Comparison of ENCODE assay signal across 16 mouse cellular contexts in genomic region chr5:66703317-66704004, GRCm38 (mm10). TPM values are rescaled to one million over a fixed set of nuclear protein-coding genes. Genes with fewer than 3 reads are reported as not detected.
DNase-seq lines count a peak whose midpoint lies in the region; ATAC-seq and TF ChIP-seq lines count a peak whose summit lies in the region.
"Had no signal": no experiment of that assay in that cellular context is flagged by ENCODE, and none has a peak within 500 bp of the region (broad histone marks: within the 10 kb centered on the region; RNA-seq: fewer than 3 reads in every experiment).

No protein-coding gene starts in this region.

- H3K4me2 ChIP-seq in hindbrain, postnatal 0 days (ENCODE audit: low read depth, low read length): no peak overlapping the region
- no peak overlapping the region; the same call in 1 of the 2 replicates for H3K4me2 ChIP-seq in heart, postnatal 0 days (ENCODE audit: low read depth, low read length)
- no peak overlapping the region for H3K4me2 ChIP-seq in stomach, postnatal 0 days (replicated peaks; ENCODE audit: low read depth)
- H3K4me2 ChIP-seq: embryonic facial prominence, embryonic 15.5 days; forebrain, embryonic 15.5 days had no signal

- no peak overlapping the region for H3K9ac ChIP-seq in hindbrain, postnatal 0 days (replicated peaks; ENCODE audit: low read length)
- H3K9ac ChIP-seq in heart, postnatal 0 days (replicated peaks; ENCODE audit: low read depth, low read length): no peak overlapping the region
- H3K9ac ChIP-seq in stomach, postnatal 0 days (ENCODE audit: low read length): no peak overlapping the region
- H3K9ac ChIP-seq: embryonic facial prominence, embryonic 15.5 days; forebrain, embryonic 15.5 days had no signal

- TF ChIP-seq EP300 in heart, postnatal 0 days (IDR thresholded peaks at IDR 0.05; ENCODE audit: low read depth): no peak
- TF ChIP-seq EP300 in stomach, postnatal 0 days (optimal IDR thresholded peaks at IDR 0.05): no peak

- H3K4me3 ChIP-seq in hindbrain, embryonic 10.5 days: no peak overlapping the region
- no peak overlapping the region for H3K4me3 ChIP-seq in hindbrain, postnatal 0 days (ENCODE audit: low read length)
- H3K4me3 ChIP-seq in heart, postnatal 0 days (ENCODE audit: low read depth, low read length): no peak overlapping the region; the same call in 1 of the 2 replicates
- no peak overlapping the region for H3K4me3 ChIP-seq in stomach, postnatal 0 days (ENCODE audit: low read depth, low read length)
- H3K4me3 ChIP-seq: embryonic facial prominence, embryonic 15.5 days; forebrain, embryonic 15.5 days; megakaryocyte, embryonic 14.5 days; myocyte had no signal

- no peak for TF ChIP-seq CTCF in hindbrain, postnatal 0 days (IDR thresholded peaks at IDR 0.05; ENCODE audit: low read depth)
- no peak for TF ChIP-seq CTCF in heart, postnatal 0 days (IDR thresholded peaks at IDR 0.05; ENCODE audit: low read depth)
- TF ChIP-seq CTCF in stomach, postnatal 0 days (IDR thresholded peaks at IDR 0.05; ENCODE audit: low read depth): peak; percentile 7; the same call in 1 of the 2 replicates

- ATAC-seq in hindbrain, postnatal 0 days: no peak
- peak; percentile 76 for ATAC-seq in heart, postnatal 0 days (ENCODE audit: insufficient read depth, low read depth)
- peak; percentile 26; the same call in 1 of the 2 replicates for ATAC-seq in stomach, postnatal 0 days (ENCODE audit: low FRiP score, low TSS enrichment)
- ATAC-seq: forebrain, embryonic 15.5 days; hindbrain, embryonic 16.5 days had no signal

- no peaks in the 10 kb centered on the region for H3K27me3 ChIP-seq in hindbrain, embryonic 10.5 days (ENCODE audit: insufficient read depth, poor library complexity, severe bottlenecking)
- H3K27me3 ChIP-seq in hindbrain, postnatal 0 days (ENCODE audit: insufficient read depth, low read length): no peaks in the 10 kb centered on the region
- H3K27me3 ChIP-seq in heart, postnatal 0 days (ENCODE audit: control insufficient read depth, insufficient read depth, low read length): peaks cover 22% of the 10 kb centered on the region; the same call in 1 of the 2 replicates
- H3K27me3 ChIP-seq in stomach, postnatal 0 days (ENCODE audit: control insufficient read depth, insufficient read depth, low read length): no peaks in the 10 kb centered on the region
- H3K27me3 ChIP-seq: embryonic facial prominence, embryonic 15.5 days; forebrain, embryonic 15.5 days; megakaryocyte, embryonic 14.5 days had no signal

- no peaks in the 10 kb centered on the region for H3K36me3 ChIP-seq in hindbrain, embryonic 10.5 days
- no peaks in the 10 kb centered on the region for H3K36me3 ChIP-seq in hindbrain, postnatal 0 days (ENCODE audit: insufficient read depth, low read length)
- H3K36me3 ChIP-seq in heart, postnatal 0 days (replicated peaks; ENCODE audit: control insufficient read depth, insufficient read depth, low read length): no peaks in the 10 kb centered on the region
- no peaks in the 10 kb centered on the region for H3K36me3 ChIP-seq in stomach, postnatal 0 days (ENCODE audit: control insufficient read depth, insufficient read depth, low read length)
- H3K36me3 ChIP-seq: embryonic facial prominence, embryonic 15.5 days; forebrain, embryonic 15.5 days had no signal

- no peaks in the 10 kb centered on the region for H3K9me3 ChIP-seq in hindbrain, embryonic 10.5 days
- H3K9me3 ChIP-seq in hindbrain, postnatal 0 days (ENCODE audit: low read length): no peaks in the 10 kb centered on the region
- H3K9me3 ChIP-seq in heart, postnatal 0 days (replicated peaks; ENCODE audit: control insufficient read depth, low read length): no peaks in the 10 kb centered on the region
- no peaks in the 10 kb centered on the region for H3K9me3 ChIP-seq in stomach, postnatal 0 days (ENCODE audit: control insufficient read depth, low read length)
- H3K9me3 ChIP-seq: embryonic facial prominence, embryonic 15.5 days; forebrain, embryonic 15.5 days; megakaryocyte, embryonic 14.5 days had no signal

- peak overlapping the region; percentile 64; the same call in 1 of the 2 replicates for H3K27ac ChIP-seq in hindbrain, embryonic 10.5 days
- no peak overlapping the region for H3K27ac ChIP-seq in hindbrain, postnatal 0 days
- H3K27ac ChIP-seq in heart, postnatal 0 days (ENCODE audit: low read depth): no peak overlapping the region
- H3K27ac ChIP-seq in stomach, postnatal 0 days (replicated peaks): no peak overlapping the region
- H3K27ac ChIP-seq: embryonic facial prominence, embryonic 15.5 days; forebrain, embryonic 15.5 days had no signal

- WGBS in hindbrain, embryonic 10.5 days: 52% methylated on average over 10 of the region's 10 CpGs
- 52% methylated on average over 10 of the region's 10 CpGs for WGBS in hindbrain, postnatal 0 days
- 12% methylated on average over 10 of the region's 10 CpGs for WGBS in heart, postnatal 0 days
- WGBS in stomach, postnatal 0 days: 20% methylated on average over 10 of the region's 10 CpGs

- intact Hi-C loops in gastrocnemius, postnatal 14 days (cut with DNase I; ENCODE audit: low total_unique reads): no loop called here

- H3K4me1 ChIP-seq in hindbrain, embryonic 10.5 days (replicated peaks): peaks cover 21% of the 10 kb centered on the region
- no peaks in the 10 kb centered on the region for H3K4me1 ChIP-seq in hindbrain, postnatal 0 days (ENCODE audit: insufficient read depth, low read length)
- H3K4me1 ChIP-seq in heart, postnatal 0 days (ENCODE audit: control insufficient read depth, insufficient read depth): no peaks in the 10 kb centered on the region; the same call in 1 of the 2 replicates
- no peaks in the 10 kb centered on the region for H3K4me1 ChIP-seq in stomach, postnatal 0 days (replicated peaks; ENCODE audit: control insufficient read depth, insufficient read depth)
- H3K4me1 ChIP-seq: forebrain, embryonic 15.5 days; megakaryocyte, embryonic 14.5 days had no signal

- DNase-seq in hindbrain, embryonic 10.5 days (ENCODE audit: low spot score): no peak
- DNase-seq in hindbrain, postnatal 0 days (ENCODE audit: low spot score): no peak
- peak; percentile 48 for DNase-seq in ovary, adult 18-20 months (ENCODE audit: low spot score)
- DNase-seq in ovary, postnatal 10 days (ENCODE audit: low spot score): no peak
- no peak for DNase-seq in heart, postnatal 0 days (ENCODE audit: low spot score)
- DNase-seq in stomach, postnatal 0 days (ENCODE audit: low spot score): peak; percentile 15
- DNase-seq in gastrocnemius, postnatal 14 days: no peak
- no peak for DNase-seq in frontal cortex, postnatal 14 days (ENCODE audit: low spot score in 2 of 2)
- DNase-seq: cerebellum, adult 9-10 months; gastrocnemius, postnatal 36 days; kidney, adult 9 months had no signal

RNA-seq across cellular contexts. Expression of gene Uchl1, which starts 27.6 kb away (rescaled TPM):
- 287 and 400 TPM in 2 replicates for polyA plus RNA-seq in hindbrain, embryonic 10.5 days (2016; fragmentation: Nextera tagmentation; extraction: Ambion mirVana)
- total RNA-seq in hindbrain, postnatal 0 days (2014; rRNA removed): 1,561 and 1,591 TPM in 2 replicates
- 1,671 and 1,715 TPM in 2 replicates for polyA plus RNA-seq in hindbrain, postnatal 0 days (2015; fragmentation: Nextera tagmentation; extraction: Ambion mirVana)
- total RNA-seq in heart, postnatal 0 days (2014; rRNA removed; ENCODE audit: low replicate concordance): 97.4 and 108 TPM in 2 replicates
- polyA plus RNA-seq in heart, postnatal 0 days (2015; fragmentation: Nextera tagmentation; extraction: Ambion mirVana): 56.7 and 69.9 TPM in 2 replicates
- polyA plus RNA-seq in stomach, postnatal 0 days (2015; fragmentation: Nextera tagmentation; extraction: Ambion mirVana): 62.5 and 66.0 TPM in 2 replicates
- total RNA-seq in gastrocnemius, postnatal 14 days (2021): 10 to 100 TPM in 1 of 2 experiments, 1 to 10 TPM in 1; 9.8 to 14.2 TPM

RNA-seq across cellular contexts. Expression of gene Limch1, which starts 42.2 kb away (rescaled TPM):
- polyA plus RNA-seq in hindbrain, embryonic 10.5 days (2016; fragmentation: Nextera tagmentation; extraction: Ambion mirVana): 49.0 and 49.2 TPM in 2 replicates
- total RNA-seq in hindbrain, postnatal 0 days (2014; rRNA removed): 70.6 and 72.4 TPM in 2 replicates
- polyA plus RNA-seq in hindbrain, postnatal 0 days (2015; fragmentation: Nextera tagmentation; extraction: Ambion mirVana): 50.4 and 54.3 TPM in 2 replicates
- total RNA-seq in heart, postnatal 0 days (2014; rRNA removed; ENCODE audit: low replicate concordance): 30.0 and 33.8 TPM in 2 replicates
- polyA plus RNA-seq in heart, postnatal 0 days (2015; fragmentation: Nextera tagmentation; extraction: Ambion mirVana): 19.0 and 21.1 TPM in 2 replicates
- 6.1 and 6.3 TPM in 2 replicates for polyA plus RNA-seq in stomach, postnatal 0 days (2015; fragmentation: Nextera tagmentation; extraction: Ambion mirVana)
- 100 to 1,000 TPM; 117 TPM for total RNA-seq in gastrocnemius, postnatal 14 days (2021)

Comparison
In these comparisons a context has a peak if more than half of its experiments do, and no peak if none do; other contexts are left out.
1. DNase-seq: peak in ovary, adult 18-20 months (single experiment) and stomach, postnatal 0 days (single experiment); none in hindbrain, embryonic 10.5 days (single experiment), hindbrain, postnatal 0 days (single experiment), ovary, postnatal 10 days (single experiment), heart, postnatal 0 days (single experiment), gastrocnemius, postnatal 14 days (single experiment) and frontal cortex, postnatal 14 days (0 of 2).